Mouse (Mus musculus) lung, postnatal 0 days (tissue): ENCODE measurements around the gene Zfp277. TPM values are rescaled to one million over a fixed set of nuclear protein-coding genes. Genes with fewer than 3 reads are reported as not detected.

Experiments
- ATAC-seq: fragments of 200-750 bp; cut with Nextera tagmentation; 2 replicates; pipeline ENCODE4 v1.8.0; 2017; ENCODE audit warnings: moderate library complexity
- DNase-seq: peaks from one replicate; pipeline ENCODE4 v3.0.0-alpha.2; 2016; ENCODE audit warnings: low spot score
- H3K27ac ChIP-seq: fragments of 300-500 bp; sonication (generic); 2 replicates; pipeline ENCODE4 v1.5.1; 2014; ENCODE audit warnings: antibody characterized with exemption, mild to moderate bottlenecking, low read length, mixed read lengths
- H3K27me3 ChIP-seq: fragments of 300-500 bp; sonication (generic); replicated peaks from 2 replicates; pipeline ENCODE4 v1.6.1; 2014; ENCODE audit warnings: low read length, mixed read lengths; ENCODE audit not compliant: insufficient read depth
- H3K36me3 ChIP-seq: fragments of 300-500 bp; sonication (generic); 2 replicates; pipeline ENCODE4 v1.6.1; 2014; ENCODE audit warnings: low read length, mixed read lengths; ENCODE audit not compliant: insufficient read depth
- H3K4me1 ChIP-seq: fragments of 300-500 bp; sonication (generic); 2 replicates; pipeline ENCODE4 v1.6.1; 2014; ENCODE audit warnings: antibody characterized with exemption, low read depth, low read length, mixed read lengths; ENCODE audit not compliant: insufficient read depth
- H3K4me2 ChIP-seq: fragments of 300-500 bp; sonication (generic); replicated peaks from 2 replicates; pipeline ENCODE4 v1.6.1; 2014; ENCODE audit warnings: low read depth, mild to moderate bottlenecking, low read length, moderate library complexity, mixed read lengths
- H3K4me3 ChIP-seq: fragments of 300-500 bp; sonication (generic); 2 replicates; pipeline ENCODE4 v1.5.1; 2014; ENCODE audit warnings: low read depth, low read length
- H3K9ac ChIP-seq: fragments of 300-500 bp; sonication (generic); replicated peaks from 2 replicates; pipeline ENCODE4 v1.6.1; 2014; ENCODE audit warnings: low read depth, mild to moderate bottlenecking
- H3K9me3 ChIP-seq: fragments of 300-500 bp; sonication (generic); 2 replicates; pipeline ENCODE4 v1.6.1; 2016; ENCODE audit warnings: low read length, mixed read lengths
- CTCF ChIP-seq: IDR thresholded peaks from 2 replicates; pipeline ENCODE4 v1.5.1; 2016; ENCODE audit warnings: antibody characterized with exemption, mild to moderate bottlenecking
- EP300 ChIP-seq: IDR thresholded peaks from 2 replicates; pipeline ENCODE4 v1.6.1; 2016; ENCODE audit warnings: antibody characterized with exemption, mild to moderate bottlenecking, control low read depth
- WGBS: fragments of 180-500 bp; shearing (Covaris S2); extraction: QIAGEN DNeasy Blood & Tissue Kit; methylation state at CpG from one replicate; pipeline ENCODE4 v1.1.7; 2014; 5-methylcytosine and 5-hydroxymethylcytosine counted together
- polyA plus RNA-seq: library from polyadenylated mRNA; unstranded; fragments of >200 nt; fragmentation: Nextera tagmentation; extraction: Ambion mirVana; gene quantifications from 2 replicates; pipeline ENCODE4 v1.2.1, GENCODE M21; 2015

Gene Zfp277
- polyA plus RNA-seq, 1 experiment from 2014 or later, result 25.8 TPM

DNA sequence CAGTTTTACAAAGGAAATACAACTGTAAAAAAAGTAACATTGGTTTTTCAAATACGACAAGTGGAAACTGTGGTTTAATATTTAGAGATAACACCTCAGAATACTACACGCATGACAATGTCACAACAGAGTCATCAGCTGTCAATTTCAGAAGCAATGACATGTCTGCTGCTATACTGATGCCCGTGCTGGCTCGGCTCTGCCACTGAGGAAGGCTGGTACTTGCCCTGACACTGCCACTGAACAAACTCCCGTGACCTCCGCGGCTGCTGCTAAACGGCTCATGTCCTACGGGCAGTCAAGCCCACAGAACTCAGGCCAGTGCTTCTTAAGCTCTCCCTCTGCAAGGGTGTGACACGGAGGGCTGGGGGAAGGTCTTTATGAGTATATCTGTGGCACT is 18.1 kb downstream of the Zfp277 start:
- Histone ChIP-seq H3K36me3 (no peaks in the 10 kb centered on the region), H3K9me3 (no peaks in the 10 kb centered on the region), H3K4me1 (peaks cover 5% of the 10 kb centered on the region; the same call in 1 of the 2 replicates), H3K27me3 (no peaks in the 10 kb centered on the region), H3K4me2 (no peak overlapping the region), H3K9ac (no peak overlapping the region), H3K4me3 (no peak overlapping the region), H3K27ac (no peak overlapping the region)
- TF ChIP-seq EP300 (no peak), CTCF (no peak)
- 80% methylated on average over 10 of the region's 10 CpGs for WGBS
- DNase-seq, result no peak
- no peak for ATAC-seq

GRCm38 (mm10) chr12:40424991-40425390 is 20.7 kb downstream of the Zfp277 start:
- no peak overlapping the region for H3K4me3 ChIP-seq
- H3K27me3 ChIP-seq, result no peaks in the 10 kb centered on the region
- no peaks in the 10 kb centered on the region for H3K36me3 ChIP-seq
- no peak overlapping the region for H3K27ac ChIP-seq
- H3K4me1 ChIP-seq, result no peaks in the 10 kb centered on the region
- no peak for ATAC-seq
- H3K4me2 ChIP-seq, result no peak overlapping the region
- no peak for TF ChIP-seq CTCF
- TF ChIP-seq EP300, result no peak
- no peak overlapping the region for H3K9ac ChIP-seq
- no peak for DNase-seq
- no peaks in the 10 kb centered on the region for H3K9me3 ChIP-seq
- WGBS, result 91% methylated on average over 1 of the region's 1 CpGs

DNA sequence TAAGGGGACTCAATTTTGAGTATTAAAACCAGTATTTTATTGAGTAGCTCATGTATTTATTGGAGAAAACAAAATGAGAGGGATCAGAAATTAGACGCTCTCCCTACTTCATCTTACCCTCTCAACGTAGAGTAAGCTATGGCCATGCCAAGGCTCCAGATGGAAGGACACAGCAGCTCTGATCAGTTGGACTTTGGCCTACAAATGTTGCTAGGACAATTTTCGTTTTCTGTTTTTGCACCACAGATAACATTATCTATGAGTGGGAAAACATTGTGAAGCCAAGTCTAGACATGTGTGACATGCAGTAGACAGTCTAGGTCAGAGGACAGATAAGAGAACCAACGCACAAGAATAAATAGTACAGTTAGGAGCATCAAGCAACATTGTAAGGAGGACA is 28.4 kb downstream of the Zfp277 start:
- 82% methylated on average over 4 of the region's 4 CpGs for WGBS
- H3K4me1 ChIP-seq, result peaks cover 2% of the 10 kb centered on the region; the same call in 1 of the 2 replicates
- H3K4me3 ChIP-seq, result no peak overlapping the region
- TF ChIP-seq CTCF, result no peak
- no peak for TF ChIP-seq EP300
- no peak overlapping the region for H3K9ac ChIP-seq
- no peak for DNase-seq
- H3K36me3 ChIP-seq, result no peaks in the 10 kb centered on the region
- no peaks in the 10 kb centered on the region for H3K27me3 ChIP-seq
- no peak for ATAC-seq
- no peak overlapping the region for H3K4me2 ChIP-seq
- no peak overlapping the region for H3K27ac ChIP-seq
- H3K9me3 ChIP-seq, result no peaks in the 10 kb centered on the region

DNA sequence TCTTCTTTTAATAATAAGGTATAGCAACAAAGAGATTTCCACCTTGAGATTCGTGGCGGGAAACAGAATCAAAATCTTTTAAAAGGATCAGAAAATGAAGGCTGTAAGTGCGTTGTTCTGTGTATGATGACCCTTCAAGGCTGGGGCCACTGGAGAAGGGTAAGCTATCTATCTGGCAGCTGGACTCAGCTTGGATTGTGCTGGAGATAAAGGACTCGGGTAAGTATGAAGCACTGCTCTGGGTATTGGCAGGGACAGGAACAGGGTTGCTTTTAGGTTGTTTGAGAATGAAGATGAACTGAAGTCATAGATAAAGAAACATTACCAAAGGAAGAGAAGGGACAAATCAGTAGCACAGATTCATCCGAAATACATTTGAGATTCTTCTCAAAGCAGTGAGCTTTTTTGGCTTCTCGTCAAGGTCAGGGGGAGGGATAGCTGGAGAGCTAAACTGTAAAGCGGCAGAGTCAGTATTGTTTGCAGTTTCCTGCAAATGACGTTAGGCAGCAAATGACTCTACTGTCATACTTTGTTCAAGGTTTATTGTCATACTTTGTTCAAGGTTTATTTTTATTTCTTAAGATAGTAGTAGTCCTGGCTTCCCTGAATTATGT is 30.3 kb downstream of the Zfp277 start:
- Histone ChIP-seq H3K36me3 (no peaks in the 10 kb centered on the region), H3K4me1 (peaks cover 2% of the 10 kb centered on the region; the same call in 1 of the 2 replicates), H3K27ac (no peak overlapping the region), H3K9me3 (no peaks in the 10 kb centered on the region), H3K27me3 (no peaks in the 10 kb centered on the region), H3K9ac (no peak overlapping the region), H3K4me2 (no peak overlapping the region), H3K4me3 (no peak overlapping the region)
- DNase-seq (no peak), ATAC-seq (no peak)
- TF ChIP-seq CTCF, result no peak
- TF ChIP-seq EP300, result no peak
- WGBS, result 52% methylated on average over 8 of the region's 8 CpGs

- DNase-seq (no peak), ATAC-seq (no peak)
- Histone ChIP-seq H3K36me3 (no peaks in the 10 kb centered on the region), H3K27me3 (no peaks in the 10 kb centered on the region), H3K4me2 (no peak overlapping the region), H3K27ac (no peak overlapping the region), H3K9me3 (no peaks in the 10 kb centered on the region), H3K4me1 (peaks cover 2% of the 10 kb centered on the region; the same call in 1 of the 2 replicates), H3K9ac (no peak overlapping the region), H3K4me3 (no peak overlapping the region)
- WGBS, result 78% methylated on average over 5 of the region's 5 CpGs
- TF ChIP-seq CTCF (no peak), EP300 (no peak)
Measured at GRCm38 (mm10) chr12:40414682-40415311, 30.9 kb downstream of the Zfp277 start.

- TF ChIP-seq EP300 (no peak), CTCF (no peak)
- no peak overlapping the region for H3K4me3 ChIP-seq
- ATAC-seq (no peak), DNase-seq (no peak)
- no peaks in the 10 kb centered on the region for H3K4me1 ChIP-seq
- no peak overlapping the region for H3K27ac ChIP-seq
- H3K9ac ChIP-seq, result no peak overlapping the region
- H3K4me2 ChIP-seq, result no peak overlapping the region
- no peaks in the 10 kb centered on the region for H3K36me3 ChIP-seq
- no peaks in the 10 kb centered on the region for H3K27me3 ChIP-seq
- 81% methylated on average over 10 of the region's 10 CpGs for WGBS
- H3K9me3 ChIP-seq, result no peaks in the 10 kb centered on the region
Measured at GRCm38 (mm10) chr12:40399812-40400211, 45.9 kb downstream of the Zfp277 start.
